Mouse (Mus musculus) megakaryocyte, adult 5-6 weeks (primary cell): ENCODE results near the gene Slitrk1. TPM values are rescaled to one million over a fixed set of nuclear protein-coding genes. Genes with fewer than 3 reads are reported as not detected.

ENCODE experiments used
- ATAC-seq: 2 replicates; pipeline ENCODE4 v1.8.0; 2016; ENCODE audit warnings: mild to moderate bottlenecking, inconsistent platforms; ENCODE audit not compliant: poor library complexity, severe bottlenecking
- total RNA-seq, 2 experiments: library from RNA; stranded (forward) in 1 of 2; stranded (reverse) in 1 of 2; fragments of 153-499, 151-499 nt in 1 of 2; fragments of 221-1000, 200-1000 nt in 1 of 2; gene quantifications; 2 replicates each; pipeline versions ENCODE4 v1.2.3 to v1.2.4; 2015 to 2017

The Slitrk1 gene
- total RNA-seq (2015) = not detected in 2 replicates
- not detected in 2 replicates for total RNA-seq (2017)

DNA sequence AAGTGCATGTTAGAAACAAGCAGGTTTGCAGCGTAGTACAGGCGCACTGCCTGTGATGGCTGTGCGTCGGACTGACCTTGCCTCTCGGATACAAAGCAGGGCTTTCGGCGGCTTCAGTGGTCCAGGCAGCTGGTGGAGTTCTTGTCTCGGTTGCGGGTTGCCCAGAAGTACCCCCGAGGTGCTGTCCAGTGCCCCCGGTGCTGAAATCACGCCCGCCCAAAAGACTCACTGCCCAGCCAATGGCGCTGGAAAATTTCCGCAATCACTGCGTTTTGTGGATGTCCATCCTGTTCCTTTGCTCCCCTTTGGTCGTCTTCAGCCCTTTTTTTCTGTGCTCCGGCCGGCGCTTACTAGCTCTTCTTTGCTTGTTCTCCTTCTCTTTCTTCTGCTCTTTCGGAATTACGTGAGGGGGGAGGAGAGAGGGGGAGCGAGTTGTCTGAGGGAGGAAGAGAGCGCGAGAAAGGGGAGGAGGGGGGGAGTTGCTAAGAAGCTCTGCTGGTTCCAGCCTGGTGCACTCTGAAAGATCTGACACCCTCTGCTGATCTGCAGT is at the start of gene Slitrk1:
TSS of gene Slitrk1 (minus strand) at position 445 of the 550 bp plus-strand sequence.
- ATAC-seq = no peak

DNA sequence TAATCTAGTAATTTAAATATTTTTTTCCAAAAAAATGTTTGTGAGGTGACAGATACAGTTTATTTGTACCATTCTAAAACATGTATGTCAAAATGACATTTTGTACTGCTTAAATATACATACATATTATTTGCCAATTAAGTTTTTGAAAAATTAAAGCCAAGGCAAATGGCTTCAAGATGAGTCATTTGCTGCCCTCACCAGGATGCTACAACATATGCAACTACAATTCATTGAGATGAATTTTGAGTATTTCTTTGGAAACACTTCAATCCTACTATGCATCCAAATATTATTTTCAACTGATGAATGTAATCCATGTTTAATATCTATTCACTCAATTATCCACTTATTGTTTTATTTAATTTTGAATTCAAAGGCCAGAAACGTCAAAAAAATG is 21.8 kb upstream of the Slitrk1 start:
- no peak for ATAC-seq

DNA sequence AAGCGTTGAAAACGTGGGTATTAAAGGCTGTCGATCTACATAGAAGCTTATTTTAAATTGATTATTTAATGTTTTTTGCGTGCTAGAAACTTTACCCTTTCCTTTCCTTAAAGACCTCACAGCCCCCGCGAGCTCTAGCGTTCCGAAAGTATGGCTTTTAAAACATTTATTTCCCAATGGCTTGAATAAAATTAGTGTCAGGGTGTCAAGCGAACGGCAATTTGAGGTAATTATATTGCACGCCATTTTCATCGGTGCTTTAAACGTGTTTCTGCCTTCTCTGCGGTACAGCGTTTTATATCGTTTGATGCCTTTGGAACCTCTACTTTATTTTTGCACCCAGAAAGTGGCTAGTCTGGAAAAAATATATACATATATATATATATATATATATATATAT is 378 bp upstream of the Slitrk1 start:
- ATAC-seq = no peak

DNA sequence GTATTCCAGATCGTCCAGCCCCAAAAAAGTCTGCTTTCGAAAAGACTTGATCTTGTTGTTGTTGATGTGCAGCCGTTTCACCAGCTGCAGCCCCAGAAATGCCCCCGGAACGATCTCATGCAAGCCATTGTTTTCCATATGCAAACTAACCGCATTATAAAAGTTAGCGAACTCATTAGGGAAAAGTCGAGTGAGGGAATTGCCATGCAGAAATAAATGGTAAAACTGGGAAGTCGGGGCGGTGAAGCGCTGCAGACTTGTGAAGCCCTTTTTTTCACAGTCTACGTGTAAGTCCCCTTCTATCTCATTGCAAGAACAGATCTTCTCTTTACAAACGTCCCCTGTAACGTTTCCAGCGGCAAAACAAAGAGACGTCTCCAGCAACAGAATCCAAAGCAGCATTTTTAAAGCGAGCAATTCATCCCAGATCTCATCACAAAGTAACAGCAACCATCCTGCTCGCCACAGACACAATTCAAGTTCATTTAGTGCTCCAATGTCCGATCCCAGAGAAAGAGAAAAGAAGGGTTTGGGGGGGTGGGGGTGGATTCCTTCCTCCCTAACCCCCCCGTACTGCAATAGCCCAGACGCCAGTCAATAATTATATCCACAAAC is 975 bp downstream of the Slitrk1 start:
- ATAC-seq = no peak

DNA sequence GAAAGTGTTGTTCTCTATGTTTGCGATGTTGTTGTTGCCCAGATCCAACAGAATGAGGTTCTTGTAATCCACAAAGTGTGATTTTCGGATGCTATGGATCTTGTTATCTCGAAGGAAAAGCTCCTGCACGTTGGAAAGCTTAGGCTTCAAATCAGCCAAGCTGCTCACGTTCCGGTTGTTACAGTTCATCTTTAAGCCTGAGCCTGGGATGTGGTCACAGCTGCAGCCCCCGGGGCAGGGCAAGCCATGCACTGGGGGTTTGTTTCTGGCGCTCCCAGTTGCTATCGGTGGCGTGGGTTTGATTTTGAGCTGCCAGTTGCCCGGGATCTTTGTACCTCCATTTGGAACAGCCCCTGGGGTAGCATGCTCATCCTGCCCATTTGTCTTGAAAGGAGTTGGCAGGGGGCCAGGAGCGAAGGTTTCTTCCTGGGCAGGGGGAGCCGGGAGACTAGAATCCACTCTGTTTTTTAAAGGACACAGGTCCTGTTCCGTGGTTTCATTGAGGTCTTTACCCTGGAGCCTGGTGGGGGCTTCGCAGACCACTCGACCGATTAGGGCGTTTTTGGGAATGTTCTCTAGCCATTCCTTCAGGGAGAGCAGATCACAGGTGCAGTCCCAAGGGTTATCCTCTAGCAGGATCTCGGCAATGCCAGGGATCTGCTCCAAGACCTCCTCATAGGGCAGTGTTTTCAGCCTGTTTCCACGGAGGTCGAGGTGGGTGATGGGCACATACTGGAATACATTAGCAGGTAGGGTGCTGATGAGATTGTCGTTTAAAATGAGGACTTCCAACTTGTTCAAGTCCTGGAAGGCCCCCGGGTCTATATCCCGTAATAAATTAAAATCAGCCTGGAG is 1.7 kb downstream of the Slitrk1 start:
- ATAC-seq = no peak

DNA sequence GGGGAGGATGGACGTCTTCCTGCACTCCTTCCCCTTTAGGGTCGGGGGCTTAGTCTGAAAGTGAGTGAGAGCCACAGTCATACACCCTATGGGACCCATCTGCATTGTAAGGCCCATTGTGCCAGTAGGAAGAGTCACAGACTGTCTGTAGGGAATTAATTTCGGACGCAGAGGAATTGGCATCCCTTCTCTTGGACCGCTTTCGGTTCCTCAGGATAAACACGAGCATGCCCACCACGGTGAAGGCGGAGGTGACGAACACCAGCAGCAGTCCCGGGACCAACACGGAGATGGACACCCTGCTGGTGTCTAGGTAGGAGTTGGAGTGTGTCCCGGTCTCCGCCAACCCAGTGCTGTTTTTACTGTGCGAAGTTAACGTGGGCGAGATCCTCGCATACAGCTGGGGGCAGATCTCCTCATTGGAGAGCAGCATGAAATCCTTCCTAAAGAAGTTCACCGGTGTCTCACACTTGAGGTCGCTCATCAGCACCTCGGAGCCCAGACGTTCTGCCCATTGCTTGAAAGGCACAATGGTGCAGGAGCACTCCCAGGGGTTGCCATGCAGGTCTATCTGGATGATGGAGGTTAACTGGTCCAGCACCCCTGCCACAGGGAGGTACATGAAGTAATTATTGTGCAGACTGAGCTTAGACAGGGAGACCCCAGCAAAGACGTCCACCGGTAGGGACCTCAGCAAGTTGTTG is 2.7 kb downstream of the Slitrk1 start:
- 0 out of 2 replicates have a peak, but pooled peaks have one; percentile 15 for ATAC-seq

DNA sequence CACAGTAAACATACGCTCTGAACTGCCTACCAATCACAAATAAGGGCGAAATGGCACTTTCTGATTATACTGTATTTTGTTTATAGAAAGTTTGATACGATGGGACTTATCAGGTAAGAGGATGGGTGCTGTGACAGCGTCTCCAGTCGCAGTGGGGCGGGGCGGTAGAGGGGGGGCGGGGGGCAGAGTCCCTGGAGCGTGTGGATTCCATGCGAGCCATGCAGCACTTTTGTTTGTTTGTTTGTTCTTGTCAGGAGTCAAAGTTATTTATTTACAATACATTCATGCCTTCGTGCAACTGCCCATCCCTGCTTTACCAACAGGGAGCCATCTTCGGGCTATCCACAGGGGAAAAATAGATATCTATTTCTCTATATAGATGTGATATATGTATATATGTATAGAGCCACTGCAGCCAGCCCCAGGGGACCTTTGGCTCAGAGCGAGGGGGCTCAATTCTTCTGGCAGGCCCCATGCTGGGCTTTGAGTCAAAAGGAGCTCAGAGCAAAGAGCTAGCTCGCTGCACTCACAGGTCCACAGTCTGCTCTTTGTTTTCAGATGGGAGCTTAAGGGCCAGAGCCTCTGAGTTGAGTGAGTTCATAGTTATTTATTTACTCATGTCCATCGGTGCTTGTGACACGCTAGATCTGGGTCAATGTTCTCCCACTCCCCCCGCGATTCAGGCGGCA is 3.4 kb downstream of the Slitrk1 start:
- no peak for ATAC-seq

DNA sequence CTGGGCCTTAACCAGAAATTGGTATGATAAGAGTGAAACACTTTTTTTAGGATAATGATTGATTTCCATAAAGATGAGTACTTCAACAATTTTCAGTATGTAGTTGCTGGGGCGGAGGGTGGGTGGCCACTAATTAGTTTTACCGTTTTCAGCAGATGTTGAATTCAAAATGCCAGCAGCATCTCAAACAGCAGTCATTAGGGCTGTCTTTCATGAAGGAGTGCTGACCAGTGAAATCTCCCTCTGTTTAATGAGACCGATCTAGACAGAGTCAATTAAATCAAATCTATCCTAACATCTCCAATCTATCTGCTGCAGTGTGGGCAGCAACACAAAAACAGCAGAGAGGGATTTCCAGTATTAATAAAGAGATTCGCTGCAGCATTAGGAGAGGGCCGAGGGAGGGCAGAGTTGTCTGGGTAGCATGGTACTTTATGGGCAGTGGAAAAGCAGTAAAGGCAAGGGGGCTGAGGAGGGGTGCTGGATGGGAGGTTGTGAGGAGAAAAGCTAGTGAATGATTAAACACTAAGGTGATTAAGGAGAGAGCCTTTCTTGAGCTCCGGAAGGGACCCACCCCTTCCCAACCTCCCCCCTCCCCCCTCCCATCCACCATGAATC is 4.5 kb downstream of the Slitrk1 start:
- no peak for ATAC-seq

DNA sequence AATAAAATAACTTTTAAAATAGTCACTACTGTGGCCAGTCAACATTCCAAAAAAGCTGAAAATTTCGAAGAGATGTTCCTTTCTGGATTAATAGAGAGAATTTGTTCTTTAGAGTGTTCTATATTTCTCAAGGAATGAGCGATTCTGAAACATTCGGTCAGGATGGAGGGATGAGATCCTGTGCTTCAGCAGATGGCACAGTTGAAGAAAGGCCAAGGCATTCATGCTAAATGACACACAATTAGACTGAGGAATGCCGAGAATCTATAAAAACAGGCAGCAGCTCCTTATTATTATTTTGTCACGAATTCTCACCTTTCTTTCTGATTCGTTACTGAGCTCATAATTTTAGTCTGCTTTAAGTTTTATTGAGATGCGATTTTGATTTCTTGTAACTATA is 15.4 kb downstream of the Slitrk1 start:
- no peak for ATAC-seq

DNA sequence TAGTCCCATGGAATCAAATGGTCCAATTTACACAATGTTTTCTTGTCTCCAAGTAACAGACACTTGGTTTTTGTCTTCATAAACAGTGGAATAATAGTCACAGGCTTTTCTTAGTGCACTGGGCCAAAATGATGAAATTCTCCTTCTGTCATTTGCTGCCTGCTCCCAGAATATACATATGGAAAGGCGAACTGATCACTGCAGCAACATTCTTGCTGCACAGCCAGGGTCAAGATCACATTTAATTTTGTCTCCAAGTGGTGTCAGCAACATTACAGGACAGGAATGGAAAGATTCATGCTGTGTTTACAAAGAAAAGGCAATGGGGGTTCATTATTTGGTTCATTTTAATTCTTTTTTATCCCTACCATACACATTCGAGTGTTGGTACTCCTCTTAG is 18.5 kb downstream of the Slitrk1 start:
- ATAC-seq = no peak

DNA sequence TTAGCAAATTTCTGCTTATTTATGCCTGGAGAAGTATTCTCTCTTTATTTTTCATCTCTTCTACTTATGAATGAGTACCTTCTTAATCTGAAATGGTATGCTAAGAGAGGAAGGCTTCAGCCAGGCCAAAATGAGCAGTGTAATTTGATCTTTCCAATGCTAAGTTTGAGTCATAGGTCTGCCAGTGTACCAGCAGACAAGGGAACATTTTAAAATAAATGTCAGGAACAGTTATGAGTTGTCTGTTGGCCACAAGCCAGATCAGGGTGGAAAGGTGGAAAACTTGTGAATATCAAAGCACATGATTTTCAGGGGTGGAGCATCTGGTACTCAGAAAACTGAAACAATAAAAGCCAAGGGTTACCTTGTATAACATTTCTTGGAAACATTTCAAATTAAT is 46.1 kb downstream of the Slitrk1 start:
- no peak for ATAC-seq

DNA sequence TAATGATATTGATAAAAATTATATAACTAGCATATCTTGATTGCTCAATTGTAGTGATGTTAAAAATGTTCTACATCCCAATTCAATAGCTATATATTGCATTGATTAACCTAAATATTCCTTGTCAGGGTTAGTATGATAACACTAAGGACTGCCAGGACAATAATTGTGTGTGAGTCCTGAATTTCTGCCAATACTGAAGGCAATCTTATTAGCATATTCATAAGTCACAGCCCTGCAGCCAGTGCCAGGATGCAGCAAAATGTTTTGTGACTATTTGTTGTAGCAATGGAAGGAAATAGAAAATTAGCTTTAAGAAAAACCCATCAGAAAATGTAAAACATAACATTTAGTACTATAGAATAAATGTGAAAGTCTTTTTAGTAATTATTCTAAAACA is 49.3 kb downstream of the Slitrk1 start:
- ATAC-seq = no peak

DNA sequence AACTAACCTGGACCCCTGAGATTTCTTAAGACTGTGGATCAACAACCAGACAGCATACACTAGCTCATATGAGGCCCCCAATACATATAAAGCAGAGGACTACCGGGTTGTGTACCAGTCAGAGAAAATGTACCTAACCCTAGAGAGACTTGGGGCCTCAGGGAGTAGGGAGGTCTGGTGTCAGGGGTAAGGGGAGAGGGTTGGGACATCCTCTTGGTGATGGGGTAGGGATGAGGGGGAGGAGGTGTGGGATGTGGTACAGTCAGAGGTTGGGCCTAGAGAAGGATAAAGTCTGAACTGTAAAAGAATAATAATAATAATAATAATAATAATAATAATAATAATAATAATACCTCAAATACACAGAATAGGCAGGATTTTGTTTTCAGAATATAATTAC is 54.6 kb downstream of the Slitrk1 start:
- ATAC-seq = no peak
